Mouse (Mus musculus) liver, adult 2 months (tissue): ENCODE data around the gene Rufy4. TPM values are rescaled to one million over a fixed set of nuclear protein-coding genes. Genes with fewer than 3 reads are reported as not detected.

Experiments used
- DNase-seq: peaks from one replicate; pipeline ENCODE4 v3.0.0-alpha.2; 2011; ENCODE audit warnings: low read depth, low spot score; ENCODE audit errors: extremely low read depth
- H3K27ac ChIP-seq: fragments of 200-500 bp; replicated peaks from 2 replicates; pipeline ENCODE4 v1.5.1; 2012; ENCODE audit warnings: low read depth, mild to moderate bottlenecking, control low read depth, inconsistent platforms, low read length; ENCODE audit not compliant: insufficient read depth
- H3K27me3 ChIP-seq: fragments of 200-500 bp; 2 replicates; pipeline ENCODE4 v1.6.1; 2012; ENCODE audit warnings: mild to moderate bottlenecking, moderate library complexity, low read length, inconsistent platforms; ENCODE audit not compliant: control insufficient read depth, insufficient read depth
- H3K36me3 ChIP-seq: fragments of 200-500 bp; 2 replicates; pipeline ENCODE4 v1.6.1; 2012; ENCODE audit warnings: low read length, inconsistent platforms; ENCODE audit not compliant: control insufficient read depth, insufficient read depth
- H3K4me1 ChIP-seq: fragments of 200-500 bp; 2 replicates; pipeline ENCODE4 v1.6.1; 2011; ENCODE audit warnings: low read length; ENCODE audit not compliant: control insufficient read depth, insufficient read depth
- H3K4me3 ChIP-seq: fragments of 200-500 bp; 2 replicates; pipeline ENCODE4 v1.5.1; 2011; ENCODE audit warnings: low read depth, mild to moderate bottlenecking, control low read depth, low read length, moderate library complexity; ENCODE audit not compliant: insufficient read depth
- H3K79me2 ChIP-seq: fragments of 200-500 bp; 2 replicates; pipeline ENCODE4 v1.6.1; 2012; ENCODE audit warnings: inconsistent platforms, mild to moderate bottlenecking, low read length, moderate library complexity; ENCODE audit not compliant: control insufficient read depth, insufficient read depth
- H3K9ac ChIP-seq: fragments of 200-500 bp; 2 replicates; pipeline ENCODE4 v1.6.1; 2012; ENCODE audit warnings: low read depth, mild to moderate bottlenecking, control low read depth, inconsistent platforms, low read length
- CTCF ChIP-seq: fragments of 200-500 bp; IDR thresholded peaks from 2 replicates; pipeline ENCODE4 v1.5.1; 2011; ENCODE audit warnings: low read depth, low read length, control low read depth
- POLR2A ChIP-seq: fragments of 200-500 bp; IDR thresholded peaks from 2 replicates; pipeline ENCODE4 v1.6.1; 2011; ENCODE audit warnings: low read length, control low read depth; ENCODE audit not compliant: insufficient read depth; ENCODE audit errors: extremely low read depth
- WGBS: fragments of 180-500 bp; shearing (Covaris S2); methylation state at CpG from one replicate; pipeline ENCODE4 v1.1.7; 2018; 5-methylcytosine and 5-hydroxymethylcytosine counted together
- polyA plus RNA-seq: library from polyadenylated mRNA; depleted of rRNA; stranded (reverse); fragments of >200 nt; gene quantifications from 2 replicates; pipeline ENCODE4 v1.2.3, GENCODE M21; 2012; rRNA removed
- total RNA-seq: library from RNA; depleted of rRNA; stranded (reverse); fragments of >200 nt; gene quantifications from 2 replicates; pipeline ENCODE4 v1.2.3, GENCODE M21; 2014; rRNA removed

The Rufy4 gene
- total RNA-seq (0.20 and 0.37 TPM in 2 replicates), polyA plus RNA-seq (0.09 and 0.32 TPM in 2 replicates)

GRCm38 (mm10) chr1:74124991-74125552 lies at the start of gene Rufy4:
TSS of gene Rufy4 (plus strand) at chr1:74125541.
- 2% methylated on average over 12 of the region's 12 CpGs for WGBS
- DNase-seq: peak; percentile 58
- TF ChIP-seq CTCF (peak; percentile 79), POLR2A (no peak)
- Histone ChIP-seq H3K79me2 (no peaks in the 10 kb centered on the region), H3K27me3 (no peaks in the 10 kb centered on the region), H3K4me3 (peak within 1 kb of the TSS; percentile 59), H3K27ac (no peak within 1 kb of the TSS), H3K4me1 (no peaks in the 10 kb centered on the region), H3K9ac (peak within 1 kb of the TSS; percentile 63), H3K36me3 (no peaks in the 10 kb centered on the region)

- no peak overlapping the region for H3K9ac ChIP-seq
- no peaks in the 10 kb centered on the region for H3K36me3 ChIP-seq
- 63% methylated on average over 4 of the region's 4 CpGs for WGBS
- no peak overlapping the region for H3K27ac ChIP-seq
- peaks cover 3% of the 10 kb centered on the region for H3K4me1 ChIP-seq
- 0 out of 2 replicates have a peak, but pooled peaks cover 6% of the 10 kb centered on the region for H3K79me2 ChIP-seq
- TF ChIP-seq POLR2A: no peak
- no peak for TF ChIP-seq CTCF
- H3K4me3 ChIP-seq: no peak overlapping the region
- H3K27me3 ChIP-seq: no peaks in the 10 kb centered on the region
- DNase-seq: no peak
These were observed 49.1 kb upstream of the Rufy4 start for GRCm38 (mm10) chr1:74076230-74076629.

DNA sequence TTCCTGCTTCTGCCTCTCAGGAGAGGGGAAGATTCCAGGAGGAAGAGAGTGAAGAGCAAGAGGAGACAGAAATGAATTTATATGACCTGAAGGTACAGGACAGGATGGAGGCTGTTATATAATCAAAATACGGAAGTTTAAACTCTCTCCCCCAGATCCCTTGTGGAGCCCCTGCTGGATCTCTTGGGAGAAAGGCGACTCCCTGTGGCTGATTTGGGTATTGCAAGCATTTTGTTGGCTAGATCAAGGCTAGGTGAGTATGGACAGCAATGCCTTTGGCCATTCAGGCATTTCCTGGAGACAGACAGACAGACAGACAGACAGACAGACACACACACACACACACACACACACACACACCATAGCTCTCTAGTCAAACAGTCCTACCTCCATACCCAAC lies 48.0 kb upstream of the Rufy4 start:
- 0% methylated on average over 2 of the region's 2 CpGs for WGBS
- peak; percentile 71 for DNase-seq
- Histone ChIP-seq H3K27me3 (no peaks in the 10 kb centered on the region), H3K4me1 (peaks cover 11% of the 10 kb centered on the region), H3K27ac (no peak overlapping the region), H3K79me2 (0 out of 2 replicates have a peak, but pooled peaks cover 6% of the 10 kb centered on the region), H3K36me3 (no peaks in the 10 kb centered on the region), H3K4me3 (no peak overlapping the region), H3K9ac (no peak overlapping the region)
- TF ChIP-seq CTCF: peak; percentile 69
- no peak for TF ChIP-seq POLR2A

- Histone ChIP-seq H3K36me3 (no peaks in the 10 kb centered on the region), H3K9ac (no peak overlapping the region), H3K4me3 (no peak overlapping the region), H3K27ac (peak overlapping the region; percentile 70), H3K4me1 (peaks cover 13% of the 10 kb centered on the region), H3K27me3 (no peaks in the 10 kb centered on the region), H3K79me2 (0 out of 2 replicates have a peak, but pooled peaks cover 3% of the 10 kb centered on the region)
- WGBS: 0% methylated on average over 2 of the region's 2 CpGs
- peak; percentile 69 for DNase-seq
- TF ChIP-seq POLR2A (no peak), CTCF (no peak)
These were observed 43.8 kb upstream of the Rufy4 start for GRCm38 (mm10) chr1:74081573-74081989.

GRCm38 (mm10) chr1:74082841-74083463 lies 42.4 kb upstream of the Rufy4 start:
- H3K79me2 ChIP-seq: no peaks in the 10 kb centered on the region
- peaks cover 13% of the 10 kb centered on the region for H3K4me1 ChIP-seq
- H3K9ac ChIP-seq: peak overlapping the region; percentile 19
- peak; percentile 82 for DNase-seq
- no peaks in the 10 kb centered on the region for H3K27me3 ChIP-seq
- no peak overlapping the region for H3K4me3 ChIP-seq
- WGBS: 7% methylated on average over 6 of the region's 6 CpGs
- no peaks in the 10 kb centered on the region for H3K36me3 ChIP-seq
- H3K27ac ChIP-seq: peak overlapping the region; percentile 70
- TF ChIP-seq CTCF (peak; percentile 96), POLR2A (no peak)
